Mouse (Mus musculus) midbrain, postnatal 0 days (tissue): ENCODE results near the gene Ttll7. TPM values are rescaled to one million over a fixed set of nuclear protein-coding genes. Genes with fewer than 3 reads are reported as not detected.

Experiments
- ATAC-seq: fragments of 200-750 bp; cut with Nextera tagmentation; 2 replicates; pipeline ENCODE4 v1.8.0; 2017; ENCODE audit warnings: moderate number of reproducible peaks, mild to moderate bottlenecking, moderate TSS enrichment, moderate library complexity; ENCODE audit not compliant: low FRiP score
- DNase-seq: peaks from one replicate; pipeline ENCODE4 v3.0.0-alpha.2; 2015; ENCODE audit warnings: low spot score
- H3K27ac ChIP-seq: fragments of 300-500 bp; sonication (generic); 2 replicates; pipeline ENCODE4 v1.5.1; 2014; ENCODE audit warnings: low read depth, mild to moderate bottlenecking, low read length, mixed read lengths
- H3K27me3 ChIP-seq: fragments of 300-500 bp; sonication (generic); 2 replicates; pipeline ENCODE4 v1.6.1; 2014; ENCODE audit warnings: low read length, control low read depth, mixed read lengths; ENCODE audit not compliant: insufficient read depth
- H3K36me3 ChIP-seq: fragments of 300-500 bp; sonication (generic); 2 replicates; pipeline ENCODE4 v1.6.1; 2014; ENCODE audit warnings: low read length, control low read depth, mixed read lengths; ENCODE audit not compliant: insufficient read depth
- H3K4me1 ChIP-seq: fragments of 300-500 bp; sonication (generic); 2 replicates; pipeline ENCODE4 v1.6.1; 2014; ENCODE audit warnings: mild to moderate bottlenecking, control low read depth, antibody characterized with exemption, low read length, mixed read lengths; ENCODE audit not compliant: insufficient read depth
- H3K4me2 ChIP-seq: fragments of 300-500 bp; sonication (generic); 2 replicates; pipeline ENCODE4 v1.6.1; 2014; ENCODE audit warnings: low read depth, mild to moderate bottlenecking, low read length, mixed read lengths; ENCODE audit not compliant: poor library complexity, severe bottlenecking
- H3K4me3 ChIP-seq: fragments of 300-500 bp; sonication (generic); 2 replicates; pipeline ENCODE4 v1.5.1; 2014; ENCODE audit warnings: low read depth, mild to moderate bottlenecking, low read length, moderate library complexity
- H3K9ac ChIP-seq: fragments of 300-500 bp; sonication (generic); replicated peaks from 2 replicates; pipeline ENCODE4 v1.6.1; 2014; ENCODE audit warnings: mild to moderate bottlenecking, low read length, moderate library complexity, mixed read lengths; ENCODE audit not compliant: poor library complexity, severe bottlenecking
- H3K9me3 ChIP-seq: fragments of 300-500 bp; sonication (generic); 2 replicates; pipeline ENCODE4 v1.6.1; 2016; ENCODE audit warnings: low read length, control low read depth
- CTCF ChIP-seq: IDR thresholded peaks from 2 replicates; pipeline ENCODE4 v1.5.1; 2016; ENCODE audit warnings: antibody characterized with exemption, mild to moderate bottlenecking
- WGBS: fragments of 180-500 bp; shearing (Covaris S2); extraction: QIAGEN DNeasy Blood & Tissue Kit; methylation state at CpG from one replicate; pipeline ENCODE4 v1.1.7; 2014; 5-methylcytosine and 5-hydroxymethylcytosine counted together
- polyA plus RNA-seq: library from polyadenylated mRNA; unstranded; fragments of >200 nt; fragmentation: Nextera tagmentation; extraction: Ambion mirVana; gene quantifications from 2 replicates; pipeline ENCODE4 v1.2.1, GENCODE M21; 2015
- total RNA-seq: library from RNA; depleted of rRNA; stranded (reverse); fragments of >200 nt; gene quantifications from 2 replicates; pipeline ENCODE4 v1.2.3, GENCODE M21; 2014

Ttll7 gene
- total and polyA plus RNA-seq, 2 experiments from 2014 or later = 9.1 to 20.5 TPM

DNA sequence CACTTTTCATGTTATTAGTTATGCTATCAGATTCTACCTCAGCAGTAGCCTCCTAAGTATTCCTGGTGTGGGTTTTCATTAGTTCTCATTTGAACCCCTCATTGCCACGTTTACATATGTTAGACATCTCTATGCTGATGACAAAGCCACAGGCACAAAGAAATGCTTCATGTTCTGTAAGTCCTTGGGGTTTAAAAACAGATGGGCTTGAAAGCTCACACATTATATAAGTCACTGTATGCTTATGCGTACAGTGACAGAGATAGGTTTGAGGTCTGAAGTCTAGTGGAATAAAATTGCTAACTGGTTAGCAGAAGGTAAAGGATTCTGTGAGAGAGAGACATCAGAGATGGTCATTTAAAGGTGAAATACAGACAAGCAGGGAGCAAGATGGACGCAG, 149.4 kb downstream of the Ttll7 start:
- Histone ChIP-seq H3K4me1 (no peaks in the 10 kb centered on the region), H3K27me3 (no peaks in the 10 kb centered on the region), H3K36me3 (no peaks in the 10 kb centered on the region), H3K9me3 (no peaks in the 10 kb centered on the region), H3K9ac (no peak overlapping the region), H3K27ac (no peak overlapping the region), H3K4me3 (no peak overlapping the region), H3K4me2 (no peak overlapping the region)
- ATAC-seq = no peak
- 84% methylated on average over 3 of the region's 3 CpGs for WGBS
- no peak for TF ChIP-seq CTCF
- DNase-seq = no peak

DNA sequence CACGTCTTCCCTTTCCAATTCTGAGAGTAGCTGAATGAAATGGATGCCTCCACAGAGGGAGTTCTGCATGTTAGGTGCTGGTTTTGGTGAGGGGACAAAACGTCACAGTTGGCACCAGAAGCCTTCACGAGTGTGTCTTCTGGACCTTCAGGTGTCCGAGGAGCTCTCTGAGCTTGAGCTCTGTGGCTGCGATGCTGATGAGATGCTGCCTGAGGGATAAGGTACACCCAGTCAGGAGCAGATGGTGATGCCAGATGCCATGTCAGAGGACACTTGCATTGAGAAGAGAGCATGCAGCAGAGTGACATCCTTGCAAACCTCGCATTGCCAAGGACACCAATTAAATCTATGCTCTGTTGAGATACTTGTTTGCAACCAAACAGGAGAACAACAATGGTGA, 164.3 kb downstream of the Ttll7 start:
- DNase-seq = no peak
- Histone ChIP-seq H3K9ac (no peak overlapping the region), H3K4me1 (no peaks in the 10 kb centered on the region), H3K4me3 (no peak overlapping the region), H3K9me3 (no peaks in the 10 kb centered on the region), H3K27ac (no peak overlapping the region), H3K4me2 (no peak overlapping the region), H3K27me3 (no peaks in the 10 kb centered on the region), H3K36me3 (no peaks in the 10 kb centered on the region)
- TF ChIP-seq CTCF = no peak
- ATAC-seq = no peak
- 90% methylated on average over 6 of the region's 6 CpGs for WGBS

DNA sequence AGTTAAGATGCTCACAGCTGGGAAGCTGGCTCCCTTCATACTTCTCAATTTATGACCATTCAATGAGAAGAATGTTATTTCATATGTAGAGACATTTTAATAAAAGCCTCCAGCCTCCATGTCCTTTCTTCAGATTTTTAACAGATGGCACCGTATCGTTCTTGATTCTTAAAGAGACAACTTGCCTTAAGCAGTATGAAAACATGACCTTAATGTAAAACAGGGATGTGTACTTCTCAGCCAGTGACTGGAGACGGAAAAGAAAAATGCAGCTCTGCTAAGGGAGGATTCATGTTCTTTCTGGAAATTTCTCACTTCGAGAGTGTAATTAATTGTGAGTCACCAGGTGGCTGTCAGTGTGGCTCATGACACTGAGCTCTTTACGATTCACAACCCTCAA, 167.3 kb downstream of the Ttll7 start:
- Histone ChIP-seq H3K4me2 (no peak overlapping the region), H3K27me3 (no peaks in the 10 kb centered on the region), H3K4me3 (no peak overlapping the region), H3K27ac (no peak overlapping the region), H3K9me3 (no peaks in the 10 kb centered on the region), H3K36me3 (no peaks in the 10 kb centered on the region), H3K4me1 (no peaks in the 10 kb centered on the region), H3K9ac (no peak overlapping the region)
- no peak for TF ChIP-seq CTCF
- DNase-seq (no peak), ATAC-seq (no peak)
- WGBS = 63% methylated on average over 5 of the region's 5 CpGs

DNA sequence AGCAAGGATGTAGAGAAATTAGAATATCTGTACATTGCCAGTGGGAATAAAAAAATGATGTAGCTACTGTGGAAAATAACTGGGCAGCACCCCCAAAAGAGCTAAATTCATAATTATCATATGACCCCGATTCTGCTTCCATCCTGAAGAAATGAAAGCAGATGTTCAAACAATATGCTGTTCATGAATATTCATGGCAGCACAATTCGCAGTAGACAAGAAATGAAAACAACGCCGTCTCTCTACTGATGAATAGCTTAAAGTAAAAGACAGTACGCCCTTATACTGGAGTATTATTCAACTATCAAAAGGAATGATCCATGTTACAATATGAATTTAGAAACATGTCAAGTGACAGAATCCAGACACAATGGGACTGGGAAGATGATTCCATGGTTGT, 174.1 kb downstream of the Ttll7 start:
- Histone ChIP-seq H3K27me3 (no peaks in the 10 kb centered on the region), H3K4me1 (no peaks in the 10 kb centered on the region), H3K9me3 (no peaks in the 10 kb centered on the region), H3K4me2 (no peak overlapping the region), H3K4me3 (no peak overlapping the region), H3K36me3 (no peaks in the 10 kb centered on the region), H3K9ac (no peak overlapping the region), H3K27ac (no peak overlapping the region)
- 54% methylated on average over 5 of the region's 5 CpGs for WGBS
- DNase-seq (no peak), ATAC-seq (no peak)
- TF ChIP-seq CTCF = no peak

DNA sequence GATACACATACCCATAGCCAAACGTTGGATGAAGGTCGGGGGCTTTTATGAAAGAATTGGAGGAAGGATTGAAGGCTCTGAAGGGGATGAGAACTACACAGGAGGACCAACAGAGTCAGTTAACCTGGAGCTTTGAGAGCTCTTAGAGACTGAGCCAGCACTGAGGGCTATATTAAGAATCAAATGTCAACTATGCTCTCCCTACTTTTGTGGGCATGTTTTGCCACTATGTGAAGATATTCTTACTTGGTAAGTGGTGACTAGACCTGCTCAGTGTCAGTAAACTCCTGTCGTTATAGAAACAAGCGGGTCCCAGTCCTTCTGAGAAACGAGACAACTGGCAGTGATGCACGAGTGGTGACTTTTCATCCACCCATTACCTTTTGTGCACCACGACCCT, 176.2 kb downstream of the Ttll7 start:
- no peaks in the 10 kb centered on the region for H3K36me3 ChIP-seq
- no peak overlapping the region for H3K4me3 ChIP-seq
- WGBS = 92% methylated on average over 7 of the region's 7 CpGs
- no peak overlapping the region for H3K27ac ChIP-seq
- ATAC-seq (no peak), DNase-seq (no peak)
- no peaks in the 10 kb centered on the region for H3K4me1 ChIP-seq
- no peak for TF ChIP-seq CTCF
- H3K27me3 ChIP-seq = no peaks in the 10 kb centered on the region
- H3K4me2 ChIP-seq = no peak overlapping the region
- no peaks in the 10 kb centered on the region for H3K9me3 ChIP-seq
- H3K9ac ChIP-seq = no peak overlapping the region

DNA sequence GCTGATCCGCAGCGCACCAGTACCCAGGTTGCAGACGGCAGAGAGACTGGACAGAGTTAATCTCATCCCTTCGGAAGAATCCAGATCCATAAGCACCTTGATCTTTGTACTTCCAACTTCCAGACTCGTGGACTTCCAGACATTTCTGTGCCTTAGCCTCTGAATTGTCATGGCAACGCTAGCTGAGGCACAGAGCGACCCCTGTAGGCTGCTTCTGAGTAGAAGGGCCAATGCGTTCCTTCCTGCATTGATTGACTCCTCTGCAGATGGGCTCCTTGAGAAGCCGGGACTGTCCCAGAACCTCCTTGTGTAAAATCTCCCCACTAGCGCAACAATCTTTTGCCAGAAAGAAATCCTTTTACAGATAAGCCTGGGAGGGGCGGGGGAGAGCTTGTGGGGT, 177.6 kb downstream of the Ttll7 start:
- H3K9me3 ChIP-seq = no peaks in the 10 kb centered on the region
- H3K9ac ChIP-seq = no peak overlapping the region
- TF ChIP-seq CTCF = peak; percentile 43
- H3K27me3 ChIP-seq = no peaks in the 10 kb centered on the region
- no peak overlapping the region for H3K27ac ChIP-seq
- ATAC-seq (no peak), DNase-seq (peak; percentile 9)
- WGBS = 66% methylated on average over 11 of the region's 11 CpGs
- no peak overlapping the region for H3K4me3 ChIP-seq
- H3K36me3 ChIP-seq = no peaks in the 10 kb centered on the region
- H3K4me1 ChIP-seq = no peaks in the 10 kb centered on the region
- no peak overlapping the region for H3K4me2 ChIP-seq
